9 mouse cellular contexts compared by ENCODE assay signal in the genomic region with DNA sequence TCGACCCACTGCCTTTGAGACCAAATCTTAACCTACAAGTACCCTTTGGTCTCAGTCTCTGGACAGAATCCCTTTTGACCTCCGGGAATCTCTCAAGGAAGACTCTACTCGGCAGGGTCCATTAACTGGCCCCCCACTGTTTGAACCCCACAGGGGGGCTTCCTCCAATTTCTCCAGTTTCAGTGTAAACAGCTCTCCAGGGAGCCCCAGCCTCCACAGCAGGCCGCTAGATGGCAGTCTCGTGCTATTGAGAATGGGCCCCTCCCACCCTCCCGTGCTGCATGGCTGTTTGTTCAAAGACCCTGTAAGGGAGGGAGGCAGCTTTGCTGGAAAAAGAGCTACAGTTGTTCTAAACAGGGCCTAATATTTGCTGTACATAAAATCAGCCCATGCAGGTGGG. TPM values are rescaled to one million over a fixed set of nuclear protein-coding genes. Genes with fewer than 3 reads are reported as not detected.
DNase-seq lines count a peak whose midpoint lies in the region; ATAC-seq and TF ChIP-seq lines count a peak whose summit lies in the region.
"Had no signal": no experiment of that assay in that cellular context is flagged by ENCODE, and none has a peak within 500 bp of the region (broad histone marks: within the 10 kb centered on the region; RNA-seq: fewer than 3 reads in every experiment).

No protein-coding gene starts in this region.

- peak; percentile 79 for DNase-seq in CD4-positive, CD25-positive, alpha-beta regulatory T cell, adult 2 months (ENCODE audit: low read depth, low spot score)
- DNase-seq in cerebellum, adult 2 months, result peak; percentile 54 to 76
- peak; percentile 86 for DNase-seq in forebrain, postnatal 0 days
- peak; percentile 96 for DNase-seq in intestine, embryonic 14.5 days (ENCODE audit: low spot score)
- peak; percentile 56 to 85 for DNase-seq in spleen, postnatal 4 days (ENCODE audit: low spot score in 2 of 2)

- no peak overlapping the region for H3K4me3 ChIP-seq in cerebellum, adult 2 months (replicated peaks; ENCODE audit: insufficient read depth, low read depth, low read length)
- no peak overlapping the region for H3K4me3 ChIP-seq in forebrain, postnatal 0 days (ENCODE audit: low read depth, low read length)
- no peak overlapping the region for H3K4me3 ChIP-seq in intestine, embryonic 14.5 days (ENCODE audit: low read depth, low read length)
- no peak overlapping the region for H3K4me3 ChIP-seq in limb, embryonic 13.5 days
- no peak overlapping the region for H3K4me3 ChIP-seq in midbrain, embryonic 15.5 days
- H3K4me3 ChIP-seq: megakaryocyte, embryonic 14.5 days had no signal

- TF ChIP-seq CTCF in cerebellum, adult 2 months (IDR thresholded peaks at IDR 0.05; ENCODE audit: borderline replicate concordance, insufficient read depth, low read depth, low read length), result peak; percentile 63; the same call in 1 of the 2 replicates
- peak; percentile 70 for TF ChIP-seq CTCF in forebrain, postnatal 0 days (IDR thresholded peaks at IDR 0.05; ENCODE audit: low read depth)

- no peaks in the 10 kb centered on the region for H3K27me3 ChIP-seq in cerebellum, adult 2 months (ENCODE audit: control insufficient read depth, insufficient read depth, low read length)
- H3K27me3 ChIP-seq in forebrain, postnatal 0 days (ENCODE audit: insufficient read depth, low read length), result no peaks in the 10 kb centered on the region
- H3K27me3 ChIP-seq in intestine, embryonic 14.5 days (replicated peaks; ENCODE audit: control insufficient read depth, insufficient read depth, low read length), result no peaks in the 10 kb centered on the region
- H3K27me3 ChIP-seq in limb, embryonic 13.5 days, result no peaks in the 10 kb centered on the region
- no peaks in the 10 kb centered on the region for H3K27me3 ChIP-seq in midbrain, embryonic 15.5 days (replicated peaks)
- H3K27me3 ChIP-seq: megakaryocyte, embryonic 14.5 days had no signal

- 14% methylated on average over 6 of the region's 6 CpGs for WGBS in cerebellum, adult 2 months
- 8% methylated on average over 6 of the region's 6 CpGs for WGBS in forebrain, postnatal 0 days
- 6% methylated on average over 6 of the region's 6 CpGs for WGBS in intestine, embryonic 14.5 days
- 2% methylated on average over 6 of the region's 6 CpGs for WGBS in limb, embryonic 13.5 days
- WGBS in midbrain, embryonic 15.5 days, result 8% methylated on average over 6 of the region's 6 CpGs

- no peaks in the 10 kb centered on the region for H3K9me3 ChIP-seq in forebrain, postnatal 0 days (ENCODE audit: low read length)
- no peaks in the 10 kb centered on the region for H3K9me3 ChIP-seq in intestine, embryonic 14.5 days (ENCODE audit: control insufficient read depth, low read length)
- H3K9me3 ChIP-seq in limb, embryonic 13.5 days, result no peaks in the 10 kb centered on the region
- no peaks in the 10 kb centered on the region for H3K9me3 ChIP-seq in midbrain, embryonic 15.5 days
- H3K9me3 ChIP-seq: megakaryocyte, embryonic 14.5 days had no signal

- no peak overlapping the region for H3K9ac ChIP-seq in forebrain, postnatal 0 days
- peak overlapping the region; percentile 0 for H3K9ac ChIP-seq in intestine, embryonic 14.5 days (ENCODE audit: low read length)
- H3K9ac ChIP-seq in limb, embryonic 13.5 days, result no peak overlapping the region; the same call in 1 of the 2 replicates
- H3K9ac ChIP-seq in midbrain, embryonic 15.5 days, result no peak overlapping the region

- no peak overlapping the region for H3K27ac ChIP-seq in cerebellum, adult 2 months (ENCODE audit: insufficient read depth, low read length)
- 0 out of 2 replicates have a peak overlapping the region, but pooled peaks have one; percentile 5 for H3K27ac ChIP-seq in forebrain, postnatal 0 days (ENCODE audit: low read depth, low read length)
- H3K27ac ChIP-seq in intestine, embryonic 14.5 days (ENCODE audit: low read depth), result peak overlapping the region; percentile 80
- H3K27ac ChIP-seq in limb, embryonic 13.5 days, result peak overlapping the region; percentile 97
- 0 out of 2 replicates have a peak overlapping the region, but pooled peaks have one; percentile 5 for H3K27ac ChIP-seq in midbrain, embryonic 15.5 days

- H3K4me2 ChIP-seq in forebrain, postnatal 0 days (ENCODE audit: low read depth), result no peak overlapping the region
- H3K4me2 ChIP-seq in intestine, embryonic 14.5 days (ENCODE audit: low read length), result no peak overlapping the region
- peak overlapping the region; percentile 40 for H3K4me2 ChIP-seq in limb, embryonic 13.5 days (replicated peaks)
- H3K4me2 ChIP-seq in midbrain, embryonic 15.5 days, result no peak overlapping the region

- peaks cover 7% of the 10 kb centered on the region for H3K4me1 ChIP-seq in cerebellum, adult 2 months (ENCODE audit: control insufficient read depth, insufficient read depth, low read length)
- 0 out of 2 replicates have a peak, but pooled peaks cover 4% of the 10 kb centered on the region for H3K4me1 ChIP-seq in forebrain, postnatal 0 days (ENCODE audit: insufficient read depth)
- H3K4me1 ChIP-seq in intestine, embryonic 14.5 days (replicated peaks; ENCODE audit: control insufficient read depth, insufficient read depth, low read length), result peaks cover 61% of the 10 kb centered on the region
- peaks cover 95% of the 10 kb centered on the region for H3K4me1 ChIP-seq in limb, embryonic 13.5 days
- H3K4me1 ChIP-seq in midbrain, embryonic 15.5 days, result peaks cover 28% of the 10 kb centered on the region

- no peak for ATAC-seq in CD4-positive, CD25-positive, alpha-beta regulatory T cell, adult 4 months
- ATAC-seq in forebrain, postnatal 0 days, result peak; percentile 74
- ATAC-seq in intestine, embryonic 14.5 days (replicated peaks; ENCODE audit: low FRiP score, low TSS enrichment, low read depth), result peak; percentile 51
- ATAC-seq in limb, embryonic 13.5 days (ENCODE audit: low FRiP score, low read depth), result peak; percentile 64
- ATAC-seq in midbrain, embryonic 15.5 days (replicated peaks), result peak; percentile 29; the same call in 1 of the 2 replicates

- peaks cover 27% of the 10 kb centered on the region for H3K36me3 ChIP-seq in forebrain, postnatal 0 days (ENCODE audit: insufficient read depth)
- H3K36me3 ChIP-seq in intestine, embryonic 14.5 days (ENCODE audit: control insufficient read depth, insufficient read depth, low read length), result peaks cover 17% of the 10 kb centered on the region; the same call in 1 of the 2 replicates
- H3K36me3 ChIP-seq in limb, embryonic 13.5 days, result 0 out of 2 replicates have a peak, but pooled peaks cover 6% of the 10 kb centered on the region
- no peaks in the 10 kb centered on the region for H3K36me3 ChIP-seq in midbrain, embryonic 15.5 days (replicated peaks)

- no peak for TF ChIP-seq POLR2A in cerebellum, adult 2 months (IDR thresholded peaks at IDR 0.05; ENCODE audit: borderline replicate concordance, insufficient read depth, low read length)

RNA-seq across cellular contexts. Expression of gene Mrpl23, which starts 5.4 kb away (rescaled TPM):
- polyA plus RNA-seq in CD4-positive, CD25-positive, alpha-beta regulatory T cell, adult 4 months (2017; shearing (Covaris generic)), result 1 to 10 TPM; 2.6 to 3.0 TPM
- 81.9 and 87.2 TPM in 2 replicates for polyA plus RNA-seq in cerebellum, adult 2 months (2012; rRNA removed)
- total RNA-seq in forebrain, postnatal 0 days (2014; rRNA removed), result 44.8 and 73.5 TPM in 2 replicates
- polyA plus RNA-seq in forebrain, postnatal 0 days (2015; fragmentation: Nextera tagmentation; extraction: Ambion mirVana), result 25.5 and 27.9 TPM in 2 replicates
- polyA plus RNA-seq in intestine, embryonic 14.5 days (2014; fragmentation: Nextera tagmentation; extraction: Ambion mirVana), result 36.1 and 45.8 TPM in 2 replicates
- 27.3 and 35.1 TPM in 2 replicates for polyA plus RNA-seq in limb, embryonic 13.5 days (2015; fragmentation: Nextera tagmentation; extraction: Ambion mirVana)
- 22.4 and 24.0 TPM in 2 replicates for polyA plus RNA-seq in midbrain, embryonic 15.5 days (2015; fragmentation: Nextera tagmentation; extraction: Ambion mirVana)

RNA-seq across cellular contexts. Expression of gene Tnnt3, which starts 39.2 kb away (rescaled TPM):
- 1 to 10 TPM; 2.5 to 5.7 TPM for polyA plus RNA-seq in CD4-positive, CD25-positive, alpha-beta regulatory T cell, adult 4 months (2017; shearing (Covaris generic))
- 0.39 and 0.65 TPM in 2 replicates for polyA plus RNA-seq in cerebellum, adult 2 months (2012; rRNA removed)
- 1.2 and 1.6 TPM in 2 replicates for total RNA-seq in forebrain, postnatal 0 days (2014; rRNA removed)
- 1.2 and 1.4 TPM in 2 replicates for polyA plus RNA-seq in forebrain, postnatal 0 days (2015; fragmentation: Nextera tagmentation; extraction: Ambion mirVana)
- polyA plus RNA-seq in intestine, embryonic 14.5 days (2014; fragmentation: Nextera tagmentation; extraction: Ambion mirVana), result 1.5 and 2.4 TPM in 2 replicates
- polyA plus RNA-seq in limb, embryonic 13.5 days (2015; fragmentation: Nextera tagmentation; extraction: Ambion mirVana), result 60.9 and 62.3 TPM in 2 replicates
- 1.6 TPM in 2 replicates for polyA plus RNA-seq in midbrain, embryonic 15.5 days (2015; fragmentation: Nextera tagmentation; extraction: Ambion mirVana)
